Mouse (Mus musculus) cortical plate, adult 2 months (tissue): ENCODE results near the gene Ddost. TPM values are rescaled to one million over a fixed set of nuclear protein-coding genes. Genes with fewer than 3 reads are reported as not detected.

Source experiments
- H3K27ac ChIP-seq: fragments of 200-500 bp; 2 replicates; pipeline ENCODE4 v1.5.1; 2012; ENCODE audit warnings: low read length, control low read depth, inconsistent platforms; ENCODE audit not compliant: insufficient read depth
- H3K4me1 ChIP-seq: fragments of 200-500 bp; 2 replicates; pipeline ENCODE4 v1.6.1; 2011; ENCODE audit warnings: low read length; ENCODE audit not compliant: control insufficient read depth, insufficient read depth
- H3K4me3 ChIP-seq: fragments of 200-500 bp; 2 replicates; pipeline ENCODE4 v1.5.1; 2011; ENCODE audit warnings: mild to moderate bottlenecking, low read length, control low read depth; ENCODE audit not compliant: insufficient read depth
- CTCF ChIP-seq: fragments of 200-500 bp; IDR thresholded peaks from 2 replicates; pipeline ENCODE4 v1.5.1; 2011; ENCODE audit warnings: mild to moderate bottlenecking, control low read depth, low read length; ENCODE audit not compliant: insufficient read depth; ENCODE audit errors: extremely low read depth
- POLR2A ChIP-seq: fragments of 200-500 bp; IDR thresholded peaks from 2 replicates; pipeline ENCODE4 v1.6.1; 2011; ENCODE audit warnings: mild to moderate bottlenecking, low read length, control low read depth; ENCODE audit not compliant: insufficient read depth; ENCODE audit errors: extremely low read depth
- polyA plus RNA-seq: library from polyadenylated mRNA; depleted of rRNA; stranded (reverse); fragments of >200 nt; gene quantifications from 2 replicates; pipeline ENCODE4 v1.2.3, GENCODE M21; 2012; rRNA removed

Ddost gene
- polyA plus RNA-seq, 1 experiment, result 99.4 TPM

GRCm38 (mm10) chr4:138347280-138347679 lies 42.8 kb downstream of the Ddost start:
- Histone ChIP-seq H3K27ac (no peak overlapping the region), H3K4me1 (no peaks in the 10 kb centered on the region), H3K4me3 (no peak overlapping the region)
- TF ChIP-seq POLR2A (no peak), CTCF (no peak)

- no peak overlapping the region for H3K27ac ChIP-seq
- no peak overlapping the region for H3K4me3 ChIP-seq
- no peaks in the 10 kb centered on the region for H3K4me1 ChIP-seq
- TF ChIP-seq POLR2A, result no peak
- TF ChIP-seq CTCF, result no peak
These were observed 44.2 kb downstream of the Ddost start for GRCm38 (mm10) chr4:138348716-138349115.

GRCm38 (mm10) chr4:138351821-138352220 lies 47.3 kb downstream of the Ddost start:
- H3K4me1 ChIP-seq, result no peaks in the 10 kb centered on the region
- TF ChIP-seq POLR2A, result no peak
- TF ChIP-seq CTCF, result no peak
- H3K27ac ChIP-seq, result no peak overlapping the region
- H3K4me3 ChIP-seq, result no peak overlapping the region

- Histone ChIP-seq H3K27ac (no peak overlapping the region), H3K4me1 (no peaks in the 10 kb centered on the region), H3K4me3 (no peak overlapping the region)
- no peak for TF ChIP-seq CTCF
These were observed 48.2 kb downstream of the Ddost start for GRCm38 (mm10) chr4:138352692-138353091.

- no peak overlapping the region for H3K27ac ChIP-seq
- H3K4me3 ChIP-seq, result no peak overlapping the region
- TF ChIP-seq CTCF (no peak), POLR2A (no peak)
- H3K4me1 ChIP-seq, result no peaks in the 10 kb centered on the region
These were observed 49.1 kb downstream of the Ddost start for GRCm38 (mm10) chr4:138353438-138354171.

GRCm38 (mm10) chr4:138355496-138355895 lies 51.0 kb downstream of the Ddost start:
- no peak for TF ChIP-seq CTCF
- TF ChIP-seq POLR2A, result no peak
- Histone ChIP-seq H3K4me1 (no peaks in the 10 kb centered on the region), H3K4me3 (no peak overlapping the region), H3K27ac (no peak overlapping the region)

GRCm38 (mm10) chr4:138356141-138356540 lies 51.6 kb downstream of the Ddost start:
- Histone ChIP-seq H3K4me3 (no peak overlapping the region), H3K27ac (no peak overlapping the region), H3K4me1 (no peaks in the 10 kb centered on the region)
- no peak for TF ChIP-seq CTCF
- no peak for TF ChIP-seq POLR2A

GRCm38 (mm10) chr4:138356551-138356950 lies 52.0 kb downstream of the Ddost start:
- Histone ChIP-seq H3K4me1 (no peaks in the 10 kb centered on the region), H3K27ac (no peak overlapping the region), H3K4me3 (no peak overlapping the region)
- TF ChIP-seq CTCF (no peak), POLR2A (no peak)

- no peak for TF ChIP-seq POLR2A
- no peak for TF ChIP-seq CTCF
- Histone ChIP-seq H3K4me1 (no peaks in the 10 kb centered on the region), H3K27ac (no peak overlapping the region), H3K4me3 (no peak overlapping the region)
These were observed 53.6 kb downstream of the Ddost start for GRCm38 (mm10) chr4:138358176-138358575.

- Histone ChIP-seq H3K4me3 (no peak overlapping the region), H3K27ac (no peak overlapping the region), H3K4me1 (no peaks in the 10 kb centered on the region)
- TF ChIP-seq CTCF (no peak), POLR2A (no peak)
These were observed 56.9 kb downstream of the Ddost start for GRCm38 (mm10) chr4:138361370-138361821.

Other genes with a start within 250 kb of the Ddost start
- 156 and 165 TPM in 2 replicates for gene Hp1bp3, start 88.4 kb upstream of the Ddost start, polyA plus RNA-seq
- gene Sh2d5, start 54.3 kb upstream of the Ddost start, polyA plus RNA-seq, result 89.7 and 93.2 TPM in 2 replicates
- 28.7 and 29.2 TPM in 2 replicates for gene Kif17, start 54.3 kb upstream of the Ddost start, polyA plus RNA-seq
- 411 and 422 TPM in 2 replicates for gene Pink1, start 21.6 kb downstream of the Ddost start, polyA plus RNA-seq
- gene Cda, start 63.3 kb downstream of the Ddost start, polyA plus RNA-seq, result 2.9 and 3.7 TPM in 2 replicates
- 19.1 and 19.2 TPM in 2 replicates for gene Fam43b, start 91.8 kb downstream of the Ddost start, polyA plus RNA-seq
- gene Mul1, start 129.9 kb downstream of the Ddost start, polyA plus RNA-seq, result 28.2 and 30.6 TPM in 2 replicates
- 995 and 1,039 TPM in 2 replicates for gene Camk2n1, start 149.6 kb downstream of the Ddost start, polyA plus RNA-seq